Mouse (Mus musculus) 416B (cell line): Measurements from ENCODE around the gene Olfr138.

Source experiments
- DNase-seq: peaks from one replicate; pipeline ENCODE4 v3.0.0; 2011; ENCODE audit warnings: low read depth

Gene Olfr138

GRCm38 (mm10) chr17:38260735-38261134, at the start of gene Olfr138:
Olfr138 (plus strand) TSS chr17:38261035.
- DNase-seq, result no peak

- DNase-seq, result no peak
These were observed 46.6 kb downstream of the Olfr138 start, which contains the start of gene Olfr137 for GRCm38 (mm10) chr17:38307470-38307869. Olfr137 (minus strand) TSS chr17:38307570.
